Mouse (Mus musculus) ES-E14 (cell line): ENCODE results near the gene Mcam. TPM values are rescaled to one million over a fixed set of nuclear protein-coding genes. Genes with fewer than 3 reads are reported as not detected.

Source experiments
- DNase-seq: peaks from one replicate; pipeline ENCODE4 v3.0.0-alpha.2; 2013; ENCODE audit warnings: low read depth, low spot score
- H3K27ac ChIP-seq: 2 replicates; pipeline ENCODE4 v1.5.1; 2012; ENCODE audit warnings: low read depth, mild to moderate bottlenecking, low read length, moderate library complexity, mixed read lengths; ENCODE audit not compliant: poor library complexity, insufficient read depth, severe bottlenecking
- H3K36me3 ChIP-seq: 2 replicates; pipeline ENCODE4 v1.6.1; 2012; ENCODE audit warnings: mild to moderate bottlenecking, low read length, moderate library complexity, mixed read lengths; ENCODE audit not compliant: control insufficient read depth, poor library complexity, insufficient read depth, severe bottlenecking
- H3K4me1 ChIP-seq, 2 experiments: fragments of 150-350 bp in 1 of 2; sonication (generic) in 1 of 2; 2 replicates each; pipeline ENCODE4 v1.6.1; 2012; ENCODE audit warnings: low read length in 2 of 2, mild to moderate bottlenecking in 1 of 2, mixed read lengths in 1 of 2; ENCODE audit not compliant: control insufficient read depth in 2 of 2, insufficient read depth in 2 of 2, poor library complexity in 1 of 2
- H3K4me3 ChIP-seq, 2 experiments: fragments of 150-350 bp in 1 of 2; sonication (generic) in 1 of 2; 2 replicates each; pipeline ENCODE4 v1.5.1; 2012; ENCODE audit warnings: low read length in 2 of 2, low read depth in 1 of 2, mild to moderate bottlenecking in 1 of 2, mixed read lengths in 1 of 2; ENCODE audit not compliant: insufficient read depth in 1 of 2, poor library complexity in 1 of 2, severe bottlenecking in 1 of 2
- H3K9ac ChIP-seq: 2 replicates; pipeline ENCODE4 v1.6.1; 2012; ENCODE audit warnings: low read depth, mild to moderate bottlenecking, low read length, mixed read lengths; ENCODE audit not compliant: poor library complexity, insufficient read depth, severe bottlenecking
- H3K9me3 ChIP-seq: fragments of 150-350 bp; sonication (generic); 2 replicates; pipeline ENCODE4 v1.6.1; 2012; ENCODE audit warnings: low read depth, mild to moderate bottlenecking, low read length; ENCODE audit not compliant: control insufficient read depth, insufficient read depth
- CHD2 ChIP-seq: IDR thresholded peaks from 2 replicates; pipeline ENCODE4 v1.6.1; 2014; ENCODE audit warnings: mild to moderate bottlenecking, low read depth, low read length, inconsistent platforms
- HCFC1 ChIP-seq: IDR thresholded peaks from 2 replicates; pipeline ENCODE4 v1.6.1; 2012; ENCODE audit warnings: low read length, inconsistent platforms, borderline replicate concordance; ENCODE audit not compliant: insufficient read depth
- MAFK ChIP-seq: IDR thresholded peaks from 2 replicates; pipeline ENCODE4 v1.6.1; 2014; ENCODE audit warnings: mild to moderate bottlenecking, low read depth, low read length, inconsistent platforms; ENCODE audit not compliant: insufficient read depth
- ZC3H11A ChIP-seq: IDR thresholded peaks from 2 replicates; pipeline ENCODE4 v1.6.1; 2012; ENCODE audit warnings: low read depth, mild to moderate bottlenecking, inconsistent platforms, low read length, borderline replicate concordance
- ZNF384 ChIP-seq: IDR thresholded peaks from 2 replicates; pipeline ENCODE4 v1.6.1; 2012; ENCODE audit warnings: low read depth, low read length, inconsistent platforms
- in situ Hi-C, 2 experiments: fragments of 600-800 bp; cut with MboI; formaldehyde crosslinking; loops; one replicate each; pipeline ENCODE4 v1.15.1; 2025; ENCODE audit warnings: low sequenced_read_pairs in 2 of 2, inconsistent platforms in 1 of 2; ENCODE audit not compliant: unreplicated experiment in 2 of 2
- total RNA-seq: library from RNA; depleted of rRNA; stranded (reverse); fragments of 300-350 nt; gene quantifications from 2 replicates; pipeline ENCODE4 v1.2.3, GENCODE M21; 2012

Gene Mcam
- total RNA-seq, 1 experiment, result 53.1 TPM

DNA sequence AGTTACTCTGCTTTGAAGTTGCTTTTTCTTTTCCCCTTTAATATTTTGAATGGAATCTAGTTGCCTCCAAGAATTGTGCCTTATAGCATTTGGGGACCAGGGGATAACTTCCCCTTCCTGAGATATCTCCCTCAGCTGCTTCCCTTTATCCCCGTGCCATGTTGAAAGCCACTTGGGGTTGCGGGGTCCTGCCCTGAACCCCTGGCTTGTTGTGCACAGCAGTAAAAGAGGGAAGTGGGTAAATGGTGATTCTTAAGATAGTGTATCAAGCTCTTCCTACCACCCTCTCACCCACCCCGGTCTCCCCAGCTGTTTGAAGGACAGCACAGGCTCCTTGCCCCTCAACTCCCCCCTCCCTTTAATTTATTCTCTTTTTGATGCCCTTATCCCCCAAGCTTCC lies 39.5 kb upstream of the Mcam start:
- Histone ChIP-seq H3K4me3 (no peak overlapping the region), H3K36me3 (peaks cover 4% of the 10 kb centered on the region; the same call in 1 of the 2 replicates), H3K9ac (no peak overlapping the region), H3K9me3 (no peaks in the 10 kb centered on the region), H3K27ac (no peak overlapping the region), H3K4me1 (peaks cover 0 to 7% of the 10 kb centered on the region in 2 experiments; a peak in 2 of 4 replicates)
- in situ Hi-C loops, result no loop called here
- TF ChIP-seq CHD2, result no peak
- no peak for TF ChIP-seq ZC3H11A
- no peak for TF ChIP-seq ZNF384
- no peak for TF ChIP-seq HCFC1
- TF ChIP-seq MAFK, result no peak
- no peak for DNase-seq

- TF ChIP-seq HCFC1, result no peak
- no peak for TF ChIP-seq MAFK
- TF ChIP-seq CHD2, result no peak
- no peak for TF ChIP-seq ZC3H11A
- TF ChIP-seq ZNF384, result no peak
- H3K27ac ChIP-seq, result no peak overlapping the region
- H3K4me3 ChIP-seq, result no peak overlapping the region
Observed at GRCm38 (mm10) chr9:44095781-44096180, 38.5 kb upstream of the Mcam start.

DNA sequence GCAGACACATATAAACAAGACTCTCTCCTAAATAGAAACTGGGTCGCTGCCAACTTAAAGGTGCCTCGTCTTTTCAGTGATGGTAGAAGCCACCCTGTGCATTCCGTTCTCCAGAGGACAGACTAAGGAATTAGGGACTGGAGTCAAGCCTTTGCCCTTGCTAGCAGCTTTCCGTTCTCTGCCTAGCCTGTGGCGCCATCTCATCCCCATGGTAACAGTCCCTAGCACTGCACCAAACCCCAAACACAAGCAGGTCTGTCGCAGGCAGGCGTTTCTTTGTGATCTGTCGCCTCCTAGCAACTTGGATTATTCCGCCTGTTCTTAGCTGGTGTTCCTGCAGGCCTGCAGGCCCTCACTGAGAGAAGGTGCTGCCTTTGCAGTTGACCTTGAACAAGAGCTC lies 37.7 kb upstream of the Mcam start:
- Histone ChIP-seq H3K4me1 (peaks cover 0 to 4% of the 10 kb centered on the region in 2 experiments; a peak in 1 of 4 replicates), H3K27ac (no peak overlapping the region), H3K9me3 (no peaks in the 10 kb centered on the region), H3K4me3 (no peak overlapping the region), H3K36me3 (peaks cover 4% of the 10 kb centered on the region; the same call in 1 of the 2 replicates), H3K9ac (no peak overlapping the region)
- in situ Hi-C loops, result no loop called here
- DNase-seq, result no peak
- no peak for TF ChIP-seq ZC3H11A
- no peak for TF ChIP-seq CHD2
- TF ChIP-seq ZNF384, result no peak
- no peak for TF ChIP-seq HCFC1

More at GRCm38 (mm10) chr9:44095781-44096180, 38.5 kb upstream of the Mcam start:
- Histone ChIP-seq H3K36me3 (peaks cover 4% of the 10 kb centered on the region; the same call in 1 of the 2 replicates), H3K4me1 (peaks cover 0 to 2% of the 10 kb centered on the region in 2 experiments; a peak in 1 of 4 replicates), H3K9ac (no peak overlapping the region), H3K9me3 (no peaks in the 10 kb centered on the region)
- in situ Hi-C loops, result no loop called here
- no peak for DNase-seq

GRCm38 (mm10) chr9:44101490-44101889 lies 32.8 kb upstream of the Mcam start, which contains the start of gene Mfrp:
Mfrp (plus strand) TSS chr9:44101729.
- Histone ChIP-seq H3K27ac (no peak within 1 kb of the TSS), H3K9ac (no peak within 1 kb of the TSS), H3K9me3 (no peaks in the 10 kb centered on the region), H3K4me1 (peaks cover 0 to 2% of the 10 kb centered on the region in 2 experiments; a peak in 1 of 4 replicates), H3K4me3 (no peak within 1 kb of the TSS), H3K36me3 (peaks cover 6% of the 10 kb centered on the region; the same call in 1 of the 2 replicates)
- no peak for DNase-seq
- in situ Hi-C loops, result no loop called here
- TF ChIP-seq HCFC1, result no peak
- no peak for TF ChIP-seq ZC3H11A
- no peak for TF ChIP-seq MAFK
- no peak for TF ChIP-seq ZNF384
- TF ChIP-seq CHD2, result no peak

- H3K4me1 ChIP-seq, result peaks cover 0 to 20% of the 10 kb centered on the region in 2 experiments; a peak in 2 of 4 replicates
- DNase-seq, result no peak
- H3K27ac ChIP-seq, result peak overlapping the region; percentile 10; the same call in 1 of the 2 replicates
- no peak for TF ChIP-seq ZC3H11A
- no peak for TF ChIP-seq HCFC1
- no peak for TF ChIP-seq ZNF384
- no peak for TF ChIP-seq CHD2
- no peak for TF ChIP-seq MAFK
- in situ Hi-C loops, result no loop called here
- no peak overlapping the region for H3K4me3 ChIP-seq
- peaks cover 13% of the 10 kb centered on the region; the same call in 1 of the 2 replicates for H3K36me3 ChIP-seq
- no peaks in the 10 kb centered on the region for H3K9me3 ChIP-seq
- no peak overlapping the region for H3K9ac ChIP-seq
Observed at GRCm38 (mm10) chr9:44104881-44105280, 29.4 kb upstream of the Mcam start.
